Mouse (Mus musculus) kidney, postnatal 0 days (tissue): Measurements from ENCODE around the gene Fam169a. TPM values are rescaled to one million over a fixed set of nuclear protein-coding genes. Genes with fewer than 3 reads are reported as not detected.

Experiments used
- ATAC-seq: fragments of 200-750 bp; cut with Nextera tagmentation; replicated peaks from 2 replicates; pipeline ENCODE4 v1.8.0; 2017; ENCODE audit warnings: low read depth, moderate number of reproducible peaks, moderate TSS enrichment, moderate library complexity; ENCODE audit not compliant: low FRiP score
- DNase-seq: peaks from one replicate; pipeline ENCODE4 v3.0.0-alpha.2; 2016; ENCODE audit warnings: low spot score
- H3K27ac ChIP-seq: fragments of 300-500 bp; sonication (generic); 2 replicates; pipeline ENCODE4 v1.5.1; 2014; ENCODE audit warnings: mild to moderate bottlenecking
- H3K27me3 ChIP-seq: fragments of 300-500 bp; sonication (generic); 2 replicates; pipeline ENCODE4 v1.6.1; 2014; ENCODE audit warnings: low read length, mixed read lengths; ENCODE audit not compliant: insufficient read depth
- H3K36me3 ChIP-seq: fragments of 300-500 bp; sonication (generic); 2 replicates; pipeline ENCODE4 v1.6.1; 2014; ENCODE audit warnings: low read length, mixed read lengths; ENCODE audit not compliant: insufficient read depth
- H3K4me1 ChIP-seq: fragments of 300-500 bp; sonication (generic); replicated peaks from 2 replicates; pipeline ENCODE4 v1.6.1; 2014; ENCODE audit warnings: antibody characterized with exemption, low read length, mixed read lengths; ENCODE audit not compliant: insufficient read depth
- H3K4me2 ChIP-seq: fragments of 300-500 bp; sonication (generic); 2 replicates; pipeline ENCODE4 v1.6.1; 2014; ENCODE audit warnings: mild to moderate bottlenecking, low read length, moderate library complexity, mixed read lengths
- H3K4me3 ChIP-seq: fragments of 300-500 bp; sonication (generic); replicated peaks from 2 replicates; pipeline ENCODE4 v1.5.1; 2014; ENCODE audit warnings: low read depth, low read length
- H3K9ac ChIP-seq: fragments of 300-500 bp; sonication (generic); 2 replicates; pipeline ENCODE4 v1.6.1; 2014; ENCODE audit warnings: low read depth, low read length
- H3K9me3 ChIP-seq: fragments of 300-500 bp; sonication (generic); replicated peaks from 2 replicates; pipeline ENCODE4 v1.6.1; 2016; ENCODE audit warnings: low read length, inconsistent platforms, mixed read lengths
- CTCF ChIP-seq: IDR thresholded peaks from 2 replicates; pipeline ENCODE4 v1.5.1; 2016; ENCODE audit warnings: antibody characterized with exemption, low read depth, mild to moderate bottlenecking, moderate library complexity
- WGBS: fragments of 180-500 bp; shearing (Covaris S2); extraction: QIAGEN DNeasy Blood & Tissue Kit; methylation state at CpG from one replicate; pipeline ENCODE4 v1.1.7; 2014; 5-methylcytosine and 5-hydroxymethylcytosine counted together
- polyA plus RNA-seq: library from polyadenylated mRNA; unstranded; fragments of >200 nt; fragmentation: Nextera tagmentation; extraction: Ambion mirVana; gene quantifications from 2 replicates; pipeline ENCODE4 v1.2.1, GENCODE M21; 2015

The Fam169a gene
- polyA plus RNA-seq, 1 experiment from 2014 or later: 1.8 TPM

- no peak for ATAC-seq
- no peak for DNase-seq
- H3K36me3 ChIP-seq: no peaks in the 10 kb centered on the region
- no peaks in the 10 kb centered on the region; the same call in 1 of the 2 replicates for H3K27me3 ChIP-seq
- no peak overlapping the region for H3K4me2 ChIP-seq
- no peaks in the 10 kb centered on the region for H3K9me3 ChIP-seq
- 60% methylated on average over 1 of the region's 1 CpGs for WGBS
- H3K4me1 ChIP-seq: no peaks in the 10 kb centered on the region
- no peak for TF ChIP-seq CTCF
- no peak overlapping the region for H3K4me3 ChIP-seq
- no peak overlapping the region for H3K9ac ChIP-seq
- H3K27ac ChIP-seq: no peak overlapping the region
Measured at GRCm38 (mm10) chr13:97073497-97073896, 6.4 kb downstream of the Fam169a start.

- H3K27me3 ChIP-seq: no peaks in the 10 kb centered on the region; the same call in 1 of the 2 replicates
- no peaks in the 10 kb centered on the region for H3K9me3 ChIP-seq
- DNase-seq (no peak), ATAC-seq (no peak)
- TF ChIP-seq CTCF: no peak
- no peak overlapping the region for H3K9ac ChIP-seq
- no peak overlapping the region for H3K4me2 ChIP-seq
- no peak overlapping the region for H3K27ac ChIP-seq
- WGBS: 95% methylated on average over 2 of the region's 2 CpGs
- H3K36me3 ChIP-seq: no peaks in the 10 kb centered on the region
- H3K4me3 ChIP-seq: no peak overlapping the region
- no peaks in the 10 kb centered on the region for H3K4me1 ChIP-seq
Measured at GRCm38 (mm10) chr13:97077556-97077955, 10.5 kb downstream of the Fam169a start.

GRCm38 (mm10) chr13:97080201-97080600 lies 13.1 kb downstream of the Fam169a start:
- DNase-seq (no peak), ATAC-seq (no peak)
- no peaks in the 10 kb centered on the region for H3K36me3 ChIP-seq
- no peaks in the 10 kb centered on the region for H3K9me3 ChIP-seq
- H3K4me3 ChIP-seq: no peak overlapping the region
- no peaks in the 10 kb centered on the region for H3K4me1 ChIP-seq
- H3K27me3 ChIP-seq: no peaks in the 10 kb centered on the region
- no peak overlapping the region for H3K4me2 ChIP-seq
- H3K27ac ChIP-seq: no peak overlapping the region
- WGBS: 89% methylated on average over 2 of the region's 2 CpGs
- no peak overlapping the region for H3K9ac ChIP-seq
- no peak for TF ChIP-seq CTCF

GRCm38 (mm10) chr13:97080615-97081014 lies 13.5 kb downstream of the Fam169a start:
- Histone ChIP-seq H3K27ac (no peak overlapping the region), H3K4me3 (no peak overlapping the region), H3K9me3 (no peaks in the 10 kb centered on the region), H3K27me3 (no peaks in the 10 kb centered on the region), H3K9ac (no peak overlapping the region), H3K4me1 (no peaks in the 10 kb centered on the region), H3K4me2 (no peak overlapping the region), H3K36me3 (no peaks in the 10 kb centered on the region)
- ATAC-seq (no peak), DNase-seq (no peak)
- TF ChIP-seq CTCF: no peak
- 84% methylated on average over 3 of the region's 3 CpGs for WGBS

- no peaks in the 10 kb centered on the region for H3K27me3 ChIP-seq
- DNase-seq (no peak), ATAC-seq (no peak)
- no peak overlapping the region for H3K9ac ChIP-seq
- H3K36me3 ChIP-seq: no peaks in the 10 kb centered on the region
- 92% methylated on average over 7 of the region's 7 CpGs for WGBS
- no peaks in the 10 kb centered on the region for H3K4me1 ChIP-seq
- H3K27ac ChIP-seq: no peak overlapping the region
- TF ChIP-seq CTCF: no peak
- no peak overlapping the region for H3K4me2 ChIP-seq
- no peaks in the 10 kb centered on the region for H3K9me3 ChIP-seq
- no peak overlapping the region for H3K4me3 ChIP-seq
Measured at GRCm38 (mm10) chr13:97082432-97082831, 15.3 kb downstream of the Fam169a start.

- Histone ChIP-seq H3K27me3 (no peaks in the 10 kb centered on the region), H3K4me1 (no peaks in the 10 kb centered on the region), H3K9me3 (no peaks in the 10 kb centered on the region), H3K4me3 (no peak overlapping the region), H3K27ac (no peak overlapping the region), H3K9ac (no peak overlapping the region), H3K36me3 (no peaks in the 10 kb centered on the region), H3K4me2 (no peak overlapping the region)
- DNase-seq (no peak), ATAC-seq (no peak)
- no peak for TF ChIP-seq CTCF
- WGBS: 73% methylated on average over 9 of the region's 9 CpGs
Measured at GRCm38 (mm10) chr13:97086316-97086715, 19.2 kb downstream of the Fam169a start.

- Histone ChIP-seq H3K27ac (no peak overlapping the region), H3K4me1 (no peaks in the 10 kb centered on the region), H3K4me3 (no peak overlapping the region), H3K36me3 (no peaks in the 10 kb centered on the region), H3K4me2 (no peak overlapping the region), H3K9me3 (no peaks in the 10 kb centered on the region), H3K27me3 (no peaks in the 10 kb centered on the region), H3K9ac (no peak overlapping the region)
- ATAC-seq (no peak), DNase-seq (no peak)
- WGBS: 90% methylated on average over 6 of the region's 6 CpGs
- no peak for TF ChIP-seq CTCF
Measured at GRCm38 (mm10) chr13:97087421-97087820, 20.3 kb downstream of the Fam169a start.
